ENCODE assay signal across 9 mouse cellular contexts in genomic region chr9:74961073-74961575, GRCm38 (mm10). TPM values are rescaled to one million over a fixed set of nuclear protein-coding genes. Genes with fewer than 3 reads are reported as not detected.
A peak's percentile ranks its signal among the peaks of the same experiment; 100 is the strongest.
DNase-seq lines count a peak whose midpoint lies in the region; ATAC-seq lines count a peak whose summit lies in the region.
"Had no signal": no experiment of that assay in that cellular context is flagged by ENCODE, and none has a peak within 500 bp of the region (broad histone marks: within the 10 kb centered on the region; RNA-seq: fewer than 3 reads in every experiment).

No protein-coding gene starts in this region.

- H3K4me1 ChIP-seq in hindbrain, embryonic 10.5 days (replicated peaks), result peaks cover 16% of the 10 kb centered on the region
- H3K4me1 ChIP-seq in midbrain, embryonic 16.5 days (ENCODE audit: control insufficient read depth, insufficient read depth, low read length), result peaks cover 12% of the 10 kb centered on the region
- H3K4me1 ChIP-seq: limb, embryonic 15.5 days had no signal

- WGBS in hindbrain, embryonic 10.5 days, result 6% methylated on average over 14 of the region's 14 CpGs
- WGBS in midbrain, embryonic 16.5 days, result 4% methylated on average over 14 of the region's 14 CpGs

- H3K27me3 ChIP-seq in hindbrain, embryonic 10.5 days (ENCODE audit: insufficient read depth, poor library complexity, severe bottlenecking), result no peaks in the 10 kb centered on the region
- no peaks in the 10 kb centered on the region for H3K27me3 ChIP-seq in midbrain, embryonic 16.5 days (ENCODE audit: control insufficient read depth, insufficient read depth, low read depth, low read length)
- H3K27me3 ChIP-seq: limb, embryonic 15.5 days had no signal

- H3K4me2 ChIP-seq in midbrain, embryonic 16.5 days (ENCODE audit: low read length), result peak overlapping the region; percentile 35
- H3K4me2 ChIP-seq: limb, embryonic 15.5 days had no signal

- peak overlapping the region; percentile 27 for H3K4me3 ChIP-seq in hindbrain, embryonic 10.5 days
- H3K4me3 ChIP-seq in midbrain, embryonic 16.5 days (ENCODE audit: low read depth, low read length), result no peak overlapping the region
- H3K4me3 ChIP-seq: limb, embryonic 15.5 days had no signal

- ATAC-seq in frontal cortex, adult (ENCODE audit: low TSS enrichment), result 0 out of 2 replicates have a peak, but pooled peaks have one; percentile 20
- ATAC-seq in midbrain, embryonic 16.5 days, result peak; percentile 73

- H3K9ac ChIP-seq in midbrain, embryonic 16.5 days (ENCODE audit: low read depth, low read length), result peak overlapping the region; percentile 57; the same call in 1 of the 2 replicates
- H3K9ac ChIP-seq: limb, embryonic 15.5 days had no signal

- H3K9me3 ChIP-seq in hindbrain, embryonic 10.5 days, result no peaks in the 10 kb centered on the region
- H3K9me3 ChIP-seq in midbrain, embryonic 16.5 days (replicated peaks; ENCODE audit: control insufficient read depth, low read length, poor library complexity, severe bottlenecking), result no peaks in the 10 kb centered on the region
- H3K9me3 ChIP-seq: limb, embryonic 15.5 days had no signal

- no peak for DNase-seq in frontal cortex, adult 2 months (ENCODE audit: extremely low spot score in 1 of 2, low spot score in 1 of 2)
- DNase-seq in embryo, embryonic 10 days (ENCODE audit: low spot score), result peak; percentile 52
- peak; percentile 59 for DNase-seq in hindbrain, embryonic 10.5 days (ENCODE audit: low spot score)
- DNase-seq in kidney, adult 18-20 months, result no peak
- DNase-seq in T-cell, adult 2 months (ENCODE audit: low spot score), result no peak
- DNase-seq in layer of hippocampus, postnatal 36 days, result no peak

- peak overlapping the region; percentile 70 for H3K27ac ChIP-seq in hindbrain, embryonic 10.5 days
- H3K27ac ChIP-seq in midbrain, embryonic 16.5 days (ENCODE audit: low read length), result peak overlapping the region; percentile 58
- H3K27ac ChIP-seq: limb, embryonic 15.5 days had no signal

- H3K36me3 ChIP-seq in hindbrain, embryonic 10.5 days, result peaks cover 7% of the 10 kb centered on the region
- peaks cover 8% of the 10 kb centered on the region; the same call in 1 of the 2 replicates for H3K36me3 ChIP-seq in midbrain, embryonic 16.5 days (ENCODE audit: control insufficient read depth, insufficient read depth, low read length)

RNA-seq across cellular contexts. Expression of gene Fam214a, which starts 8.4 kb away (rescaled TPM):
- polyA plus RNA-seq in frontal cortex, adult 2 months (2012; rRNA removed), result 33.8 and 37.0 TPM in 2 replicates
- polyA plus RNA-seq in hindbrain, embryonic 10.5 days (2016; fragmentation: Nextera tagmentation; extraction: Ambion mirVana), result 8.6 and 13.1 TPM in 2 replicates
- 22.7 and 25.3 TPM in 2 replicates for polyA plus RNA-seq in midbrain, embryonic 16.5 days (2015; fragmentation: Nextera tagmentation; extraction: Ambion mirVana)
- total RNA-seq in layer of hippocampus, postnatal 36 days (2021), result 10 to 100 TPM; 42.2 to 47.4 TPM

Comparison
In these comparisons a context has a peak if more than half of its experiments do, and no peak if none do; other contexts are left out.
1. DNase-seq: peak in embryo, embryonic 10 days (single experiment) and hindbrain, embryonic 10.5 days (single experiment); none in frontal cortex, adult 2 months (0 of 2), kidney, adult 18-20 months (single experiment), T-cell, adult 2 months (single experiment) and layer of hippocampus, postnatal 36 days (0 of 2).